Mouse (Mus musculus): Measurements from ENCODE around the gene Cpm.

DNA sequence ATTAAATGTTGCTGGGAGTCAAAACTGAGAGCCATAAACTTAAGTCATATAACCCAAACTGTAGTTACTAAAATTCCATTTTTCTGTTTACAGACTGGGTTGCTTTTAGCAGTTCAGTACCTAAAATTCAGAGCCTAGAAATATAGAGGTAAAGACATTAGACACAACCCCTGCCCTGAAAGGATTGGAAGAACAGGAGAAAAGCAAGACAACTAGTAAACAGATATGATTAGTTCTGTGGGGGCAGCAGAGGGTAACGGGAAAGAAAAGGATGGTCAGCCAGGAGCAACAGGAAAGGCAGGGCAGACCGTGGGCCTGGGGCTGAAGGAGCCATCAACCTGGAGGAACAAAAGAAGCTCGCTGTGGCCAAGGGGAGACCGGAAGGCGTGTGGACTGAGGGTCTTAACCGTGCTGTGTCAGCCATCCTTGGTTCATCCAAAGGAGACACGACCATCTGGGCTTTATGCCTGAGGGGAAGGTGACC, 11.3 kb downstream of the Cpm start:
- TF ChIP-seq CTCF (IDR thresholded peaks at IDR 0.05; ENCODE audit: extremely low read depth, insufficient read depth, low read length) (no peak), POLR2A (IDR thresholded peaks at IDR 0.05; ENCODE audit: extremely low read depth, insufficient read depth, low read length) (no peak)
